Mouse (Mus musculus): Measurements from ENCODE around the gene Exosc10. TPM values are rescaled to one million over a fixed set of nuclear protein-coding genes. Genes with fewer than 3 reads are reported as not detected.

The Exosc10 gene
- polyA plus RNA-seq, 1 experiment: 69.1 TPM

- Histone ChIP-seq H3K4me1 (replicated peaks; ENCODE audit: control insufficient read depth, insufficient read depth, low read length) (peaks cover 4% of the 10 kb centered on the region), H3K4me3 (ENCODE audit: control insufficient read depth, insufficient read depth, low read length) (no peak overlapping the region), H3K36me3 (ENCODE audit: control insufficient read depth, insufficient read depth, low read length) (peaks cover 74% of the 10 kb centered on the region), H3K27me3 (ENCODE audit: control insufficient read depth, insufficient read depth, low read length) (no peaks in the 10 kb centered on the region), H3K27ac (ENCODE audit: control insufficient read depth, insufficient read depth, low read length) (no peak overlapping the region)
- 93% methylated on average over 17 of the region's 17 CpGs for WGBS
- DNase-seq: no peak
- no peak for TF ChIP-seq CTCF (IDR thresholded peaks at IDR 0.05; ENCODE audit: borderline replicate concordance, control insufficient read depth, extremely low read depth, insufficient read depth, low read length, poor library complexity)
- no peak for TF ChIP-seq POLR2A (IDR thresholded peaks at IDR 0.05; ENCODE audit: control insufficient read depth, extremely low read depth, insufficient read depth, low read length, poor library complexity)
Observed at GRCm38 (mm10) chr4:148562676-148563075, 4.4 kb downstream of the Exosc10 start.

GRCm38 (mm10) chr4:148563595-148563994 lies 5.4 kb downstream of the Exosc10 start:
- no peak overlapping the region for H3K4me3 ChIP-seq (ENCODE audit: control insufficient read depth, insufficient read depth, low read length)
- peaks cover 2% of the 10 kb centered on the region for H3K4me1 ChIP-seq (replicated peaks; ENCODE audit: control insufficient read depth, insufficient read depth, low read length)
- peaks cover 83% of the 10 kb centered on the region for H3K36me3 ChIP-seq (ENCODE audit: control insufficient read depth, insufficient read depth, low read length)
- H3K27ac ChIP-seq (ENCODE audit: control insufficient read depth, insufficient read depth, low read length): no peak overlapping the region
- no peak for DNase-seq
- TF ChIP-seq CTCF (IDR thresholded peaks at IDR 0.05; ENCODE audit: borderline replicate concordance, control insufficient read depth, extremely low read depth, insufficient read depth, low read length, poor library complexity): no peak
- WGBS: 95% methylated on average over 12 of the region's 12 CpGs
- no peaks in the 10 kb centered on the region for H3K27me3 ChIP-seq (ENCODE audit: control insufficient read depth, insufficient read depth, low read length)

GRCm38 (mm10) chr4:148570138-148570537 lies 11.9 kb downstream of the Exosc10 start:
- H3K4me1 ChIP-seq (replicated peaks; ENCODE audit: control insufficient read depth, insufficient read depth, low read length): no peaks in the 10 kb centered on the region
- no peak overlapping the region for H3K27ac ChIP-seq (ENCODE audit: control insufficient read depth, insufficient read depth, low read length)
- H3K36me3 ChIP-seq (ENCODE audit: control insufficient read depth, insufficient read depth, low read length): peaks cover 85% of the 10 kb centered on the region
- TF ChIP-seq CTCF (IDR thresholded peaks at IDR 0.05; ENCODE audit: borderline replicate concordance, control insufficient read depth, extremely low read depth, insufficient read depth, low read length, poor library complexity) (no peak), POLR2A (IDR thresholded peaks at IDR 0.05; ENCODE audit: control insufficient read depth, extremely low read depth, insufficient read depth, low read length, poor library complexity) (no peak)
- WGBS: 92% methylated on average over 10 of the region's 10 CpGs
- no peaks in the 10 kb centered on the region for H3K27me3 ChIP-seq (ENCODE audit: control insufficient read depth, insufficient read depth, low read length)
- no peak overlapping the region for H3K4me3 ChIP-seq (ENCODE audit: control insufficient read depth, insufficient read depth, low read length)
- no peak for DNase-seq

GRCm38 (mm10) chr4:148570693-148571295 lies 12.6 kb downstream of the Exosc10 start:
- 96% methylated on average over 9 of the region's 9 CpGs for WGBS

GRCm38 (mm10) chr4:148573222-148573621 lies 15.0 kb downstream of the Exosc10 start:
- WGBS: 95% methylated on average over 7 of the region's 7 CpGs
- no peaks in the 10 kb centered on the region for H3K4me1 ChIP-seq (replicated peaks; ENCODE audit: control insufficient read depth, insufficient read depth, low read length)
- no peak overlapping the region for H3K27ac ChIP-seq (ENCODE audit: control insufficient read depth, insufficient read depth, low read length)
- DNase-seq: no peak
- TF ChIP-seq POLR2A (IDR thresholded peaks at IDR 0.05; ENCODE audit: control insufficient read depth, extremely low read depth, insufficient read depth, low read length, poor library complexity) (no peak), CTCF (IDR thresholded peaks at IDR 0.05; ENCODE audit: borderline replicate concordance, control insufficient read depth, extremely low read depth, insufficient read depth, low read length, poor library complexity) (no peak)
- H3K4me3 ChIP-seq (ENCODE audit: control insufficient read depth, insufficient read depth, low read length): no peak overlapping the region
- peaks cover 83% of the 10 kb centered on the region for H3K36me3 ChIP-seq (ENCODE audit: control insufficient read depth, insufficient read depth, low read length)
- H3K27me3 ChIP-seq (ENCODE audit: control insufficient read depth, insufficient read depth, low read length): no peaks in the 10 kb centered on the region

More at GRCm38 (mm10) chr4:148570693-148571295, 12.6 kb downstream of the Exosc10 start:
- DNase-seq: no peak
- Histone ChIP-seq H3K4me3 (ENCODE audit: control insufficient read depth, insufficient read depth, low read length) (no peak overlapping the region), H3K27me3 (ENCODE audit: control insufficient read depth, insufficient read depth, low read length) (no peaks in the 10 kb centered on the region), H3K4me1 (replicated peaks; ENCODE audit: control insufficient read depth, insufficient read depth, low read length) (no peaks in the 10 kb centered on the region), H3K36me3 (ENCODE audit: control insufficient read depth, insufficient read depth, low read length) (peaks cover 85% of the 10 kb centered on the region), H3K27ac (ENCODE audit: control insufficient read depth, insufficient read depth, low read length) (no peak overlapping the region)
- TF ChIP-seq CTCF (IDR thresholded peaks at IDR 0.05; ENCODE audit: borderline replicate concordance, control insufficient read depth, extremely low read depth, insufficient read depth, low read length, poor library complexity) (no peak), POLR2A (IDR thresholded peaks at IDR 0.05; ENCODE audit: control insufficient read depth, extremely low read depth, insufficient read depth, low read length, poor library complexity) (no peak)

GRCm38 (mm10) chr4:148580765-148581164 lies 22.5 kb downstream of the Exosc10 start:
- Histone ChIP-seq H3K4me3 (ENCODE audit: control insufficient read depth, insufficient read depth, low read length) (no peak overlapping the region), H3K36me3 (ENCODE audit: control insufficient read depth, insufficient read depth, low read length) (peaks cover 61% of the 10 kb centered on the region), H3K4me1 (replicated peaks; ENCODE audit: control insufficient read depth, insufficient read depth, low read length) (no peaks in the 10 kb centered on the region), H3K27me3 (ENCODE audit: control insufficient read depth, insufficient read depth, low read length) (no peaks in the 10 kb centered on the region), H3K27ac (ENCODE audit: control insufficient read depth, insufficient read depth, low read length) (no peak overlapping the region)
- WGBS: 97% methylated on average over 9 of the region's 9 CpGs
- TF ChIP-seq CTCF (IDR thresholded peaks at IDR 0.05; ENCODE audit: borderline replicate concordance, control insufficient read depth, extremely low read depth, insufficient read depth, low read length, poor library complexity) (no peak), POLR2A (IDR thresholded peaks at IDR 0.05; ENCODE audit: control insufficient read depth, extremely low read depth, insufficient read depth, low read length, poor library complexity) (no peak)
- no peak for DNase-seq

GRCm38 (mm10) chr4:148581422-148581821 lies 23.2 kb downstream of the Exosc10 start:
- no peak for DNase-seq
- H3K4me3 ChIP-seq (ENCODE audit: control insufficient read depth, insufficient read depth, low read length): no peak overlapping the region
- peaks cover 55% of the 10 kb centered on the region for H3K36me3 ChIP-seq (ENCODE audit: control insufficient read depth, insufficient read depth, low read length)
- 97% methylated on average over 5 of the region's 5 CpGs for WGBS
- TF ChIP-seq POLR2A (IDR thresholded peaks at IDR 0.05; ENCODE audit: control insufficient read depth, extremely low read depth, insufficient read depth, low read length, poor library complexity) (no peak), CTCF (IDR thresholded peaks at IDR 0.05; ENCODE audit: borderline replicate concordance, control insufficient read depth, extremely low read depth, insufficient read depth, low read length, poor library complexity) (no peak)
- no peak overlapping the region for H3K27ac ChIP-seq (ENCODE audit: control insufficient read depth, insufficient read depth, low read length)
- no peaks in the 10 kb centered on the region for H3K27me3 ChIP-seq (ENCODE audit: control insufficient read depth, insufficient read depth, low read length)
- no peaks in the 10 kb centered on the region for H3K4me1 ChIP-seq (replicated peaks; ENCODE audit: control insufficient read depth, insufficient read depth, low read length)
